Mouse (Mus musculus): Measurements from ENCODE around the gene Macrod2.

Macrod2 gene

DNA sequence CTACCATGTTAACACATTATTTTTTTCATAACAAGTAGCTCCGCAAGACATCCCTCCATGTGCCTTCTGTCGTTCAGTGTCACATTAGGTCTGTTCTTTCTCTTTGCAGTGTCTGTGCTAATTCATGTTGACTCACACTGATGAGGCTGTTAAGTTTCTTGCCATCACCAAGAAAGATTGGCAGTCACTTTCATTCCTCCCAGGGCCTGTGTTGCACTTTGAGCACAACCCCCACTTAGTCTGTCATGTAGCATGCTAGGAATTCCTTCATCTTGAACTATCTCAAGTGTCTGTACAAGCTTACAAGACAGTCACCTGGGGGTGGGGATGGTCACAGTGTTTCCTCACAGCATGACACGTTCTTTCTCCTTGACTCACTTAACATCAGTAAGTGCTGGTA, 696.2 kb downstream of the Macrod2 start:
- no peak for DNase-seq

DNA sequence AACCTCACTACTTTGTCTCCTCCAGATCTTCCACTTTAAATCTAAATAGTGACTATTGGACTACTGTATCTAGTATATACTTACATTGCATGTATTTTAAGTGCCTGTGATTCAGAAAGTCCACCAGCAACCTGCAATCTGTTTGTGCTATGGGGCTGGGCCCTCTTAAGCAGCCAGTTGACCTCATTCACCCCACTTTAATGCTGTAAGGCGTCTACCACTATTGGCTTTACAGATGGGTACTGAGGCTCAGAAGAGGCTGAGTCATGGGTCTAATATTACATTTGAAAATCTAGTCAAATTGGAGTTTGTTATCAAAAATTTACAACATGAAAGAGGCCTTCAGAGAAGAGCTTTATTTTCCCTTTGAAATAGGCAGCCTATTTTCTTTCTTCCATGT, 722.5 kb downstream of the Macrod2 start:
- DNase-seq, result no peak

DNA sequence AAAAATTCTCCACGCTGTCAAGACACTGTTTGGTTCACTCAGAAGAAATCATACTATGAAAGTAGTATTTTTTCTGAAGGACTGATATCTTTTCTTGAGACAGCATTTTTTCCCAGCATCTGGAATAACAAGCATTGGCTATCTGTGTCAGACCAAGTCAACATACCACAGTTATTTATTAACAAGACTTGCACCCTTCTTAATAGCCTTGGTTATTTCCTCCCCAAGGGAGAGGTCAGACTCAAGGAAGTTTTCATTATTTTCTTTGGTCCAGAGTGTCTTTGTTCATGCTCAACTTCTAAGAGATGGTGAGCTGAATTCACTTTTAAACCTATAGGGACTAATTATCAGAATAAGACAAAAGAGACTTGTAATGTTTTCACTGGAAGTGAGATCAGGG, 728.8 kb downstream of the Macrod2 start:
- no peak for DNase-seq

DNA sequence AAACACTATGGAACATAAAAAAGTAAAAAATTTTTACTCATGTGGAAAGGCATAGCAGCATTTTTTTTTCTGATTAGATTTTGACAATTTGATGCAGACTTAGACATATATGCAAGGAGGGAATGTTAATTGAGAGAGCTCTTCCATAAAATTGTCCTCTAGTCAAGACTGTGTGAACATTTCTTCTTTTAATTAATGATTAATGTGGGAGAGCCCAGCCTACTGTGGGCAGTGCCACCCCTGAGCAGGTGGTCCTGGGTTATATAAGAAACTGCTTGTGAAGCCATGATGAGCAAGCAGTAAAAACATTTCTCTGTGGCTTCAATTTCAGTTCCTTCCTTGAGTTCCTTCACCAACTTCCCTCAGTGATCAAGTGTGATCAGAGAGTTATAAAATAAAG, 730.5 kb downstream of the Macrod2 start:
- DNase-seq, result no peak

DNA sequence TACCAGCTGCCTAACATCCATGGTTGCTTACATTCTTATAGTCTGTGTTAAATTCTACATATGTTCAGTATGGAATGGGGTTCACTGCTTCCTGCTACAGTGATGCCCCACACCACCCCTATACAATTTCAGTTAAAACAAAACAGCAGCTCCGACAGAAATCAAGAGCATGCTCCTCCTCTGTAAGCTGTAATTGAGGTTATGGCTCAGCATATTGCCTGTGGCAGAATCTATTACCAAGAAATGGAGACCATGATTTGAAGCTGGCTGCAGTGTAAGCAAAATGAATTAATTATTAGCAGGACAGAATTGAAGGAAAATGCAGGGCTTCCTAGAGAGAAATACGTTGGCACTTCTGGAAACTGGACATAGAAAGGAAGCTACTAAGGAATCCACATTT, 747.2 kb downstream of the Macrod2 start:
- no peak for DNase-seq

DNA sequence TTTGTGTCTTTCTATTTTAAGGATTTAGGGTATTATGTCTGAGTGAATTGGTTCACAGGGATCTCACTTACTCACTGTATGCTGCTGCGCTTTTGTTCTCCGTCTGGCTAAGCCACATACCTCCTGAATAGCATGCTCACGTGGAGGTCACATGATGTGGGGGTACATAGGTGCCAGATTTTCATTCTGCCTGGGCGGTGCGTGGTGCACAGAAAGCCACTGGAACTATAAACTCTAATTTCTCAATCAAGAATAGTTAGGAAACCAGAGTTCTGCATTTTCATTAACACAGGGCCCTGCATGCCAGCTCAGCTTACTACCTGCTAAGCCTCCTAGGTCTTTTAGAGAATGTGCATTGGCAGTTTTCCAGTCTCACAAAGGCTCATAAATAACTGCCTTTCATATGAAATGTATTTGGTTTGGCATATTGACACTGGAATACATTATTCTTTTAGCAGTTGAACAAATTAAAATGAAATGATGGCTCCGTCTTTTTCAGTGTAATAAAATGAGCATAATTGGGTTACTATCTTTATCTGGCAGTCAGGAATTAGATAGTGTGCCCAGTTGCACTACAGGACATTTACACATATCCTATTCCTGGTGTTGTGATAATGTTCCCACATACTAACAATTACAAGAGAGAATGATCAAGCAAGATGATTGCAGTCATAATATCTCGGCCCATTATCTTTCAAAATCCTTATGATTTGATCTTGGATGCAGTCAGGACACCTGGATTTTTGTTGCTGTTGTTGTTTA, 757.1 kb downstream of the Macrod2 start:
- no peak for DNase-seq

DNA sequence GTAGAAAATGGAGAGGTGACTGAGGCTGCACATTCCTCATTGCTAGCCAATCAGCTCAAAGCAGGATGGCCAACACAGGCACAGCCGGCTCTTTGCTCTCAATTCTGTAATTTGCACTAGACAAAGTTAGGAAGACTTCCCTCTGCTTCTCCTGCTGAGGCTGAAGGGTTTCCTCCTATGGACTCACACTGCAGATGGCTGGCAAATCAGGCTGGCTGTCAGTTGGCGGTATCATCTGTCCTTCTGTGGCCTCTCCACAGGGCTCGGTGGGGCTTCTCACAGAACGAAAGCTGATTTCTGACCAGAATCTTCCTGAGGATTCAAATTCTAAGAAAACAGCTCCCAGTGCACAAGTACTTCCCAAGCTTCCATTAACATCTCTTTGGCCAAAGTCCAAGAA, 760.9 kb downstream of the Macrod2 start:
- DNase-seq, result no peak

DNA sequence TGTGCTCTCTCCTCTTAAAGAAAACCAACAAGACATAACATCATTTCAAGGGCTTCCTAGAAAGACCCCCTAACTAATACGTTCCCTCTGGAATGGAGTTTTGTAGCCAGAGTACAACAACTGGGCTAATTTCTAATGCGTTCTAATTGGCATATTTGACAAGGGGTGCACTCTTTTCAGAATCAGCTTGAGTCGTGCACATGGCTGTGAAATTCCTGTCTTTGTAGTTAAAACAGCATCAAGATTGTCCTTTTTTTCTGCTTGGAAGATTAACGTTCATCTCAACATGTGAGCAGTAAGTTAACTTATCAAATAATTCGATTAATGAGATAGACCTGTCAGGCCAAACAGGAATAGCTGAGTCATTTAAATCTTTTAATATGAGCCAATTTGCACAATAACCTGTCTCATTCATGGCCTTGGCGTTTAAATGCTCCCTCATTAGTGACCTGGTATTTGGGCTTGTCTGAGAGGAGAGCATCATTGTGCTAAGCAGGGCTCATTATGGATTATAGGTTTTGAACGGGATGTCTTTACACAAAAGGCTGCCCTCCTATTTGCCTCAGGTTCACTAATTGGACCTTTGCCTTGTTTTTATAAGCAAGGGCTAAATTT, 762.0 kb downstream of the Macrod2 start:
- DNase-seq, result no peak

DNA sequence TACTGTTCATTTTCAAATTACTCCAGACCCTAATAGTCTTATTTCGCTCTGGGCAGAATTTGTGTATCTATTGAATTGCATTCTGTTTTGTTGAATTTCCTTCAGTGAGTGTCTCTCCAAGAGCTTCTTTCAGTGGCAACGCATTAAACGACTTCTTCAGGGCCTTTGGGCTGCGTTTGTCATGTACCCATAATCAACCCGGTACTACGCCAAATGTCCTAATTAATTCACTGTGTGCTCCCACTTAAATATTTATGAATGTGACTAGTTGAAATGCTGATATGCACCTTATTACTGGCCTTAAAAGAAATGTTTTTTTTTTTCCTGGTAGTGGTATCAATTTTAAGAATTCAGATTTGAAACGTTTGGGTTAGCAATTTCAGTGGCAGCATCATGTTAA, 763.1 kb downstream of the Macrod2 start:
- DNase-seq, result no peak

DNA sequence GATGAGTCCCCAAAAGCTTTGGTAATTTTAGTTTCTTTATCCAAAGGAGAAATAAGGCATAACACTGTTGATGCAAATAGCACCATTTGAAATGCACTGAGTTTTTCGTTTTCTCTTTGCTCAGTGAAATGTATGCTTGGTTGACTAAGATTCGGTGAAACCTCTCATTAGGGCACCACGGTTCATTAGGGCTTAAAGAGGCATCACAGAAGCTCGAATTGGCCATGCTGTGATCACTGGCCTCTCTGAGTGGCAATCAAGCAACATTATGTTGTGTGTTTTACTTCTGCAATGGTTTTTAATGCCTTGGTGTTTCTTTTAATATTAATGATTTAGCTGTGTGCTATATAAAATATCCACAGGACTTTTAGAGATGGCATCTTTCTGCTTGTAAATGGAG, 768.8 kb downstream of the Macrod2 start:
- DNase-seq, result no peak

DNA sequence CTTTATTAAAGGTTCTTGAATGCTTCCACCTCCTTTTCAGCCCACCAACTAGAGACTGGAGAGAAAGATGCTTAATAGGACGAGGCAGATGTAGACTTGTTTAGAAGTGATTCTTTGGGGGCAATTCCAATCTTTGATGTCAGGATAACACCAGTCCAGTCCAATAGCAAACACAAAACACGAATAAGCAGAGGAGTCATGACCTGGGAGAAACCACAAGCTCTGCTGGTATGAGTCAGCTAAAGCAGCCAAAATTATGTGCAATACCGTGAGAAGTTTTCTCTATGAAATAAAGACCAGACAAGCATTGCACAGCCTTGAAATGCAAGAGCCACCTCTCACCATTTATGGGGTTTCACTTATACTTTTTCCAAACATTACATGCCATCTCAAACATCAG, 774.5 kb downstream of the Macrod2 start:
- no peak for DNase-seq

DNA sequence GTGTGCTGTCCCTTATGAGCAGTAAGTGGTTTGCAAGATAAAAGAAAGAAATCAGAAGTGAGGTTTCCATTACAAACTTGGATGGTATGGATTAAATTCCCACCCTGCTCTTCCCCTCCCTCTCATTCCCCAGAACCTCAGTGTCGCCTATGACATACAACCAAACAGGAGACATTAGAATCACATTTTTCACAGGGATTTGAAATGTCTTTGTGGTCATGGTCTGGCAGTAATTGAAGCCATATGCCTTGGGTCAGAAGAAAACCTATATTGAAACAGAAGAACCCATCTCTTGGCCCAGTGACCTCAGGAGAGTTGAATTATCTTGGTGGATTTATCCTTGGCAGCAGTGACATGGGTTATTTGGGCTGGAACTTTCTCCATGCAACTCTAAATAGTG, 778.1 kb downstream of the Macrod2 start:
- DNase-seq, result no peak

DNA sequence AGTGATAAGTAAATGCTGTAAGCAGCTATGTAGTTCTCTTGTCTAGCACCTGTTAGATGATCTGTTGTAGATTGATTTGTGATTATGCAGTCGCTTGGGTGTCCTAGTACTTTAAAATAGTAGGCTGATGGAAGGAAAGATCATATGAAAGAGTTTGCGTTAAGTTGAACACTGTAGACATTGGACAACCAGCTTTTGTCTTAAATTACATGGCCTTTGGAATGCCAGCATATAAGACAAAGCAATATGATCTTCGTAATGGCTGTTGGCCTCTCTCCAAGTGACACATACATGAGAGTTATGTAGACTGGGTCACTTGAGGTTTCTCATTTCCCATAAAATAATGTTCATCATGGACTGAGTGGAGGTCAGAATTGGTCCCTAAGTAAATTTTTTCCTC, 778.5 kb downstream of the Macrod2 start:
- no peak for DNase-seq

DNA sequence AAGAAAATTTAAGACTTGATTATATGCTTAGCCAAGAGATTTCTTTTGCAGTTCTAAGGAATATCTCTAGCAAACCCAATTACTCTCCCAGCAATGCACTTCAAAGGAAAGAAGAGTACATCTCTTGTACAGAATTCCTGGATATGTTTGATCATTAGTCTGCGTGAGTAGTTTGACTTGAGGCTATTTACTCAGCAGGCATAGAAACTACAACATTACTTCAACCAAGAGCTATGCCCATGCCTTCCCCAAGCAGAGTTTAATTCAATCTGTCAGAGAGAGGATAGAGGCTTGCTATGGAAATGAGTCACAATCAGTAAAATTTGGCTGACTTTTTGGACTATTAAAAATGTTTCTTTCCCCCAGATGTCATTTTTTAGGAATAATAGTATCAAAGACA, 785.5 kb downstream of the Macrod2 start:
- no peak for DNase-seq

DNA sequence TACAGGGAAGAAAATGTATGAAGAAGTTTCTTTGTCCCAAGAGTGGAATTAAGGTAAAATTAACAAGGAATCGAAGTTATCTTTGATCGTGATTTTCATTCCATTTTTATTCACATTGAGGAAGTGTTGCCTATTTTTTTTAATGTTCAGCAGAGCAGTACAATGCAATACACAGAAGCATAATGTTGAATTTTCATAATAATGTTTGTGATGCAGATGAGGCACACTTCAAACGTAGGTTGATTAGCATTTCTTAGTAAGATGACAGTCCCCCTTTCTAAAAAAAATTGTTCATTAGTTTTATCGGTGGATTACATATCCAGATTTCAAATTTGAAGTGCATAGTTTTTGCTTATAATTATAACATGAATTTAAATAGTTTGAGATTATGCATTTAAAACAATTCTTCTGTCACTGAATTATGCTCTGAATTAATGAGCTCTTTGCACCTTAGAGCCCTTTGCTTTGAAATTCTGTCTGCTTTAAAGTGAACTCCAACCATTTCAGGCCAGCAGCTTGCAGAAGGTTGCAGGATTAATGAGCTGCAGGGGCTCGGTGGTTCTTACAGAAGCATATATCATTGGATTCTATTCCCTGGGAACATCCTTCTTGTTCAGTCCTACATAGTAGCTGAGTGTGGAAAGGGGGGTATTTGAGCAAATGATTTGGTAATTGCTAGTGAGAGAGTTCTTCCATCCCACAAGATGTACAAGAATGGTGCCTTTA, 787.1 kb downstream of the Macrod2 start:
- no peak for DNase-seq

DNA sequence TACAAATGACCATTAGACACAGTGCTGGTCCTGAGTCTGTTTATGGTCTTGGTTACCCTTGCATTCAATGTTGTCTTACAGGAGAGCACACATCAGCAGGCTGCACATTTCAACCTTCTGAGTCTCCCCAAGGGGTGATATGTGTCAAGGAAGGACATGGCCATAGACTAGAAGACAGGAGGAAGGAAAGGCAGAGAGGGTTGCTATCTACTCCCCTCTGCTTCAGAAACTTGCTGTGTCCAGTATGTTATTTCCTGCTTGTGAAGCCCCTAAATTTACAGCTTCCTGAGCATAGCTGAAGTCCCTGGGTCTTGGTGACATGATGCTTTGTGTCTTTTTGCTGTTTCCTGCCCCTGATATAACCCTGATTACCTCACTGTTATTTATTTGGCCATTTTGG, 799.4 kb downstream of the Macrod2 start:
- no peak for DNase-seq

DNA sequence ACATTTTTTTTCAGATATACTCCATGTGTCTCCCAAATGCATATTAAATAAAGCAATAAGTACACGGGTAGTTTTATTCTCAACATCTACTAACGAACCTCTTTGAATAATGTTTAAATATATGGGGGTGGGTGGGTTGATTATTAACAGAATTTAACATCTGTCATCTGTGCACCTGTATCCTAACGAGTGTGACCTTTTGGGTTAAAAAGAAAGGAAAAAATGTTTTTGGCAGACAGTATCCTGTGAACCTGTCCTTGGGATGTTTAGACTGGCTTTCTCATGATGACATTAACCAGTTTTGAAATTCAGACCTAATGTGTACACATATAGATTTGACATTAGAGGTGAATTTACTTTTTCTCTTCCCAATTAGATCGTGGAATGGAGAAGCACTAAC, 805.4 kb downstream of the Macrod2 start:
- DNase-seq, result no peak

DNA sequence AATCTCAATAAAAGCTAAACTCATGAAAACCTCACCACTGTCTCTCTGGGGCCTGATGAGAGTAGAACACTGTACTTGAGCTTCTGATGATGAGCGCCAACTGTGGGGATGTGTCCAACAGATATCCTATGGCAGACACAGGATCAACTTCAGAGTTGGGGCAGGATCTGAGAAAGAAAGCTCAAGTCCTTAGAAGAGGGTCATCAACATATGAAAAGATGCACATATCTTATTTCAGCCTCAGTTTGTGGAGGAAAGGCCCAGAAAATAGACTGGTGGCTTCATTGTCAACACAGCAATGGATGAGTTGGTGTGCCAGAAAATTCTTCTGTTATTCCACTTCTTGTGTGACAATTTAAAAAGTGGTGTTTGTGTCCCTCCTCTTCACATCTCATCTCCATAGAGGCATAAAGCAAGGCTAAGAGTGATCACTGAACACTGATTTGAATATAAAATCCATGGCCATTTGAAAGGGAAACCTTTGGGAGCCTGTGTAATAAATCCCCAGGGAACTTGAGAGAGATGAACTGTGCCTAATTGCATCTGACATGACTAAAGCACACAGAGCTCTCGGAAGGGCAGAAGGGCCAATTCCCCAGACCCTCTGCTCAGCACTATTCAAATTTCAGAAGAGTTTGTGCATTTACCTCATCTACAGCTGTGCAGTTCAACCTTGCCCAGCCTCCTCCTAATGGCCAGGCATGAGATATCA, 806.4 kb downstream of the Macrod2 start:
- no peak for DNase-seq

DNA sequence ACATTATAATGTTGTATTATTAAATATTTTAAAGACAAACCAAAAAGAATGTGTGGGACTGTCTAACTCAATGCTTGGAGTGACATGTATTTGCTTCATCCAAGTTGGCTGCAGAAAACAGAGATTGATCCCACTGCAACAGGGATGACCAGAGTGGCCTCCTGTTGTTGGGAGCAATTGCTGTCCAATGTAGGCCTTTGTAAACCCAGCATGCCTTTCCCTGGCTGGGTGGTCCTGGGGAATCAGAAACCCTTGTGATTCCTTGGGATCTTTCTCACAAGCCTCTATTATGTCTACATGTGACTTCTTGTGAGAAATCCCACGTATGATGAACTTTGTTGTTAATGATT, 806.9 kb downstream of the Macrod2 start:
- DNase-seq, result no peak

DNA sequence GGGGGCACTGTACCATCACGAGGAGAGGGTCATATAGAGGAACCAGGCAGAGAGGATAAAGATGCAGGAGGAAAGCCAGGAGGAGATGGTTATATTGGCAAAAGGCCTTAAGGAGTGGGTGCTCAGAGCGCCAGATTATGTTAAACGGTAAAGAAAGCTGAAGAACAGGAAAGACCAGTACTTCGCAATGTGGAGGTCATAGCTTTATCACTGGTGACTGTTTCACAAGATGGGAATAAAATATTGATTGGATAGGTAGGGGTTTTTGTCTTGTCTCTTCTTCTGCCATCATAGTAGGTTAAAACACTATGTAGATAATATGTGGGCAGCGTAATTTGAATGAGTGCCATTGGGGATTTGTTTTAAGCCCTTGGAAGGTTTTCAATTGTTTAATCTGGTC, 816.2 kb downstream of the Macrod2 start:
- DNase-seq, result no peak

DNA sequence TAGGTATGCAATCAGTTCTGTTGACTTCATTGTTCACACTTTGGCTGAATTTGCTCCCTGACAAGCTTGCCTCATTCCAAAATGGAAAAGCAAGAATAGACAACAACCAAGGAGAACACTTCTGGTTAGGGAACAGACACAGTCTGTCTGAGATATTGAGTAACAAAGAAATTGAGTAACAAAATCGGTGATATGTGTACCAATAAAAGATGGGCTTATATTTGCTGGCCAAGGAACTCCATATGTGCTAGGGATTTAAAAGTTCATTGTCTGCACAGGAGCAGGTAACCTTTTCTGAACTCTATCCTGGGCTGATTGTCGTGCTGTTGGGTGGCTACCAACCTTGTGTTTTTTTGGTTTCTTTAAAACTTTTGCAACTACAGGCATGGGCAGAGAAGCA, 817.2 kb downstream of the Macrod2 start:
- no peak for DNase-seq

DNA sequence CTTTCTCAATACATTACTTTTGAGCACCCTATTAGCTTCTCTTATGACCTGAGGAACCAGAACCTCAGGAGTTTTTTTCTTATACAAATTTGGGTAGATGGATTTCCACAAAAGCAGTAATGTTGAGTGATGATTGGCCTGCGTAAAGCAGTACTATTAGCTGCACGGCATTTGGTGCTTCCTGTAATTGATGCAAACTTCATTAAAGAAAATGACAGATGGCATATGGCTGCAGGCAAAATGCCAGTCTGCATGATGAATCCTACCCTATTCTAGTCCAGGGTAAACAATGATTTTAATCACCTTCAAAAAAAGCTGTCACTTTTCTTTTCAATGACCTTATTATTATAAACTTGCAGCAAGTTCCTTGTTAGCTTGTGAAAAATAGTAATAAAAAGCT, 822.4 kb downstream of the Macrod2 start:
- no peak for DNase-seq

DNA sequence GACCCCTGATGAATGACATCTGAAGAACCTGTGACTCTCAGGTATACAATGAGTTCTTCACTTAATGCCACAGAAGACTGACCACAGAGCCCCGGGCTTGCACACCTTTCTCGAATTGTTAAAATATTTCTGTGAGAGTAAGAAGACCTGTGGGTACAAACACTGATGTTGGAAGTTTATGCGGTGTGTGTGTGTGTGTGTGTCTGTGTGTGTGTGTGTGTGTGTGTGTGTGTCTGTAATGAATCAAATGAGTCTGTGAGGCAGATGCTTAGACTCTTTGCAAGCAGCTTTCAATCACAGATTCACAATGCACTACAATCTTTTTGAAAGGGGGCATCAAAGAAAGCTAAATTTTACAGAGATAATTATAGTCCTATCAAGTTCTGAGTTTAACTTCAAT, 822.8 kb downstream of the Macrod2 start:
- no peak for DNase-seq

DNA sequence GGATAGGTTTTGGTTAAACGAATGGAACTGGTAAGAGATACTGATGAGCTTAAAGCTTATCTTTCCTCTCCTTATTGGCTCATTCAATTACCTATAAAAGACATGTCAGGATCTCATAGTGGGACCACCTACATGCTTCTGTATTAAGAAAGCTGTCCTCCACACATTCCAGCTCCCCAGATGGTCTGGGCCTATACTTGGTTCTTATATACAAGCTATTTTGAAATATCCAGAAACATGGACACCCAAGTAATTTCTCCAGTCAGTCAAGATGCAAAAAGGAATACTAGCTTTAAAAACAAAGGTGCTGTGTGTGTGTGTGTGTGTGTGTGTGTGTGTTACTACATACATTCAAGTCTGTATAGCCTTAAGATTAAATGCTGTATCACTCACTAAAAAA, 833.7 kb downstream of the Macrod2 start:
- no peak for DNase-seq
